Mouse (Mus musculus): ENCODE measurements around the gene Olfr740.

The Olfr740 gene
- long read RNA-seq, experiment 1: 0 reads
- long read RNA-seq, experiment 2: 0 reads

- intact Hi-C loops (cut with DNase I): no loop called here
Observed at GRCm38 (mm10) chr14:50445245-50445644, at the start of gene Olfr740. TSS of gene Olfr740 (plus strand) at chr14:50445545.

- intact Hi-C loops (cut with DNase I): no loop called here
Observed at GRCm38 (mm10) chr14:50407268-50407667, 38.1 kb upstream of the Olfr740 start, which contains the start of gene Olfr738. TSS of gene Olfr738 (plus strand) at chr14:50407568.

- intact Hi-C loops (cut with DNase I): no loop called here
Observed at GRCm38 (mm10) chr14:50418326-50418725, 27.0 kb upstream of the Olfr740 start, which contains the start of gene Olfr739. TSS of gene Olfr739 (plus strand) at chr14:50418626.

- intact Hi-C loops (cut with DNase I): no loop called here
Observed at GRCm38 (mm10) chr14:50472438-50472837, 27.1 kb downstream of the Olfr740 start, which contains the start of gene Olfr741. TSS of gene Olfr741 (plus strand) at chr14:50472738.

GRCm38 (mm10) chr14:50478406-50478805, 33.1 kb downstream of the Olfr740 start:
- intact Hi-C loops (cut with DNase I): no loop called here

- intact Hi-C loops (cut with DNase I): no loop called here
Observed at GRCm38 (mm10) chr14:50503300-50503699, 58.0 kb downstream of the Olfr740 start, which contains the start of gene Olfr742. TSS of gene Olfr742 (plus strand) at chr14:50503600.
